Mouse (Mus musculus): ENCODE results near the gene Sdc4.

DNA sequence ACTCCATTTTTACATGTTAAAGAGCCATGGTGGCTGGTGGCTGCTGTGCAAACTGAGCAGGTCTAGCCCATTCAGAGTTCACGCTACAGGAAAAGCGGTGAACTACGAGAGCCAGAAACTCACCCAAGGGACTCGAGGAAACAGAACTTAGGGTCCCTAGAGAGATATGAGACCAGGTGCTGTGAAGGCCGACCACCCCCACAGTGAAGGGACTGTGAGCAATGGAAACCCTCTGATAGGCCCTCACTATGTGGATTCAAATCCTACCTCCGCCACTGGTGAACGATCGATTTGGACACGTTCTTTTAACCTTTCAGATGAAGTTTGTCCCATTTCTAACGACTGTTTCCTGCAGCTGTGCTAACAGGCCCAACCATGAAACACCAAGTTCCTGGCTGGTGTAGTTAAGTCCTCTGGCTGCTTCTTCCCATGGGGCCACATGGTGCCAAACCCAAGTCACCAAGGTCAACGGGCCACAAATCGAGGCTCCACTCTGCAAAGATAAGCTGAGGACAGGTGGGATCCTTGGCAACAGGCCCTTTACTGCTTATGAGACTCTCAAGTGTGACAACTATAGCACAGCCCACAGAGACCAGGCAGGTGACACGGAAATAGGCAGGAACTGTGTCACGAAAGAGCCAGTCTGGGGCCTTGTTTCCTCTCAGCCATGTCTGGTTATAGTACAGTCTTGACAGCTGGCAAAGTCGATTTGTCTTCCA lies 20.9 kb downstream of the Sdc4 start:
- TF ChIP-seq GATA1 (IDR thresholded peaks at IDR 0.05; ENCODE audit: borderline replicate concordance, low read length) (no peak), FLI1 (IDR thresholded peaks at IDR 0.05; ENCODE audit: low read length) (no peak)

All from megakaryocyte, embryonic 14.5 days (primary cell).